Mouse (Mus musculus) lung, adult 2 months (tissue): ENCODE measurements at regions not wholly inside any gene's neighbourhood (a gene's known extent, or its start where the extent isn't known, plus 50 kb on each side); places are given as distances from the start of the nearest gene placed in this dataset.

Source experiments
- DNase-seq: peaks from one replicate; pipeline ENCODE4 v3.0.0; 2022
- H3K4me1 ChIP-seq: fragments of 200-500 bp; 2 replicates; pipeline ENCODE4 v1.6.1; 2011; ENCODE audit warnings: low read length; ENCODE audit not compliant: control insufficient read depth, insufficient read depth
- H3K4me3 ChIP-seq: fragments of 200-500 bp; replicated peaks from 2 replicates; pipeline ENCODE3; 2011; ENCODE audit warnings: low read depth, mild to moderate bottlenecking, control low read depth, low read length; ENCODE audit errors: extremely low read depth
- CTCF ChIP-seq: fragments of 200-500 bp; IDR thresholded peaks from 2 replicates; pipeline ENCODE4 v1.5.1; 2011; ENCODE audit warnings: mild to moderate bottlenecking, low read length, control low read depth; ENCODE audit not compliant: insufficient read depth
- POLR2A ChIP-seq: fragments of 200-500 bp; IDR thresholded peaks from 2 replicates; pipeline ENCODE4 v1.6.1; 2011; ENCODE audit warnings: low read depth, mild to moderate bottlenecking, control low read depth, low read length, borderline replicate concordance; ENCODE audit errors: extremely low read depth
- WGBS: fragments of 180-500 bp; shearing (Covaris S2); methylation state at CpG from one replicate; pipeline ENCODE4 v1.1.7; 2018; 5-methylcytosine and 5-hydroxymethylcytosine counted together

DNA sequence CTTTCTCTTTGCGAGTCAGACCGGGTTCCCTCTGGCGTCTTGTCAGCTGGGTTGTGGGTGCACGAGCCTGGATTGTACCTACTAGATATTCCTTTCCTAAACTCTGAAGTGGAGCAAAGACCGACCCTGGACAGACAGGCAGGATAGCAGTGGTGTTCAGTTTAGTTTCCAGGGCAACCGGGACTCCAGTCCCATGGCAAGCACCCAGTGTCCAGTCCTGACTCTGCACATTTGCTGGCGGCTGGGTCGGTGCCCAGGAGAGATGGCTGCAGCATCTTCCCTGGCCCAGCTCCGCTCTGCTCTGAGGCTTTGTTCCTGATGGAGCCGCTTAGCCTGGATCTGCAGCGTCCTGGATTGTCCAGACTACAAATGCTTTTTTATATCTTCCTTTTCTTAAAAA lies 188.1 kb upstream of the Map3k1 start:
- no peak for DNase-seq
- peaks cover 5% of the 10 kb centered on the region; the same call in 1 of the 2 replicates for H3K4me1 ChIP-seq
- 66% methylated on average over 11 of the region's 11 CpGs for WGBS
- no peak overlapping the region for H3K4me3 ChIP-seq
- TF ChIP-seq CTCF (no peak), POLR2A (no peak)

DNA sequence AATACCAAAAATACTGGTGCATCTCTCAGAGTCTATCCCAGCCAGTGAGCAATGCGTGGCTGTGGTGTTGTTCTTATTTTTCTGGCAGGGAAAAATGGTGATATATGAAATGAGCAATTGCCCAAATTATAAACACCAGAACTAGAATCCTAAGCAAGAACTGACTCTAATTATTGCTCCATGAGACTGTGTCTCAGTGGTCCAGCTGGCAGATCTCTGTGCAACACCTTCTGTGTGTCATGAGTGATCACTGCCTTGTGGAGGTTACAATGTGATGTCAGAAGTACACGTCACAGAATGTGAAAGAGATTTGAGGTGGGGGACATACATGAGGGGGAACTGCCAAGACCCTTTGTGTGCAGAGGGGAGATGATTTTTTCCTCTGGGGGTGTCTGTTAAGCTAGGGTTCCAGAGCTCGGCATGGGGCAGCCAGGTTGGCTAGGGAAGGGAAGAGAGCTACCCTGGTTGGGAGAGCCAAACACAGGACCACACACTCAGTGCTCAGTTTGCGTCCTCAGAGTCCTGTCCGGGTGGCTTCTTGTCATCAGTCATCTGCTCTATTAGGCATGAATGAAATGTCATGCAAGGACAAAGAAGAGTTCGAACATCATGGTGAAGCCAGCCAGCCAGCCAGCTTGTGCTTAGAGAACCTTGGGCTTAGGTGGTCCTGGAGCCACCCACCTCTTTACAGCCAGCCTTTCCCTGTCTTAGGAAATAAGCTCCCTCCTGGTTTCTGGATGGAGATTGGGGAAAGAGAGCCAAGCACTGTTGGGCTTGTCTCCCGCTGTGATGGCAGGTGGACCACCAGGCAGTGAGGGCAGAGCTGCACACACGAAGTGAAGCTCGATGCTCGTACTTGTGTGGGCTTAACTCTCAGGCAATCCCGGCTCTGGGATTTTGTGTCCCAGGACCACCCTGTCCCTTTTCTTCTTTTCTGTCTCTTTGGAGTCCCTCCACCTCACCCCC lies 189.5 kb upstream of the Map3k1 start:
- TF ChIP-seq POLR2A (no peak), CTCF (no peak)
- peaks cover 9% of the 10 kb centered on the region; the same call in 1 of the 2 replicates for H3K4me1 ChIP-seq
- WGBS, result 86% methylated on average over 11 of the region's 11 CpGs

DNA sequence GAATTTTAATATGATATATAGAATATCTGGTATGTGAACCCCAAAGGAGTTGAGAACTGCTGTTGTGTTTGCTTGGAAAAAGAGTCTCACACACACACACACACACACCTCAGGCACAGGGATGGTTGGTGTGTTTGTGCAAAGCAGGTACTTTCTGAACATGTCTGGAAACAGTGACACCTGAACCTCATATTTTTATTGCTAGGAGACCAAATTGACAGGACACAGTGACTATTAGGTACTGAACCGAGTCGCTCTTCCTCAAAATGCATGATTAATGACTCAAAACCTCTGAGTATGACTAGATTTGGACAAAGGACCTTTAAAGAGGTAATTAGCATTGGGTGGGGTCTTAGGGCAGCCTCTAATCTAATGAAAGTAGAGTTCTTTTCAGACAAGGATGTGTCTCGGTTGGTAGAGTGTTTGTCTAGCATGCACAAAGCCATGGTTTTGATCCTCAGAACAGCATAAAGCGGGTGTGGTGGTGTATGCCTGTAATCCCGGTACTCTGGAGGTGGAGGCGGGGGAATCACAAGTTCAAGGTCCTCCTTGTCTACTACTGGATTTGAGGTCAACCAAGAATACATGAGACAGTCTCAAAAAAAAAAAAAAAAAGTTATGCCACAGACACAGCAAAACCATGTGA lies 191.0 kb upstream of the Map3k1 start:
- 87% methylated on average over 6 of the region's 6 CpGs for WGBS
- peaks cover 9% of the 10 kb centered on the region; the same call in 1 of the 2 replicates for H3K4me1 ChIP-seq
- no peak overlapping the region for H3K4me3 ChIP-seq
- TF ChIP-seq CTCF, result no peak
- no peak for TF ChIP-seq POLR2A
- DNase-seq, result no peak

More for the DNA sequence above, 189.5 kb upstream of the Map3k1 start:
- DNase-seq, result no peak
- H3K4me3 ChIP-seq, result no peak overlapping the region

- 71% methylated on average over 6 of the region's 6 CpGs for WGBS
- H3K4me3 ChIP-seq, result no peak overlapping the region
- TF ChIP-seq POLR2A (no peak), CTCF (no peak)
- peaks cover 9% of the 10 kb centered on the region; the same call in 1 of the 2 replicates for H3K4me1 ChIP-seq
- no peak for DNase-seq
These were observed 191.5 kb upstream of the Map3k1 start for GRCm38 (mm10) chr13:112000293-112000665.

DNA sequence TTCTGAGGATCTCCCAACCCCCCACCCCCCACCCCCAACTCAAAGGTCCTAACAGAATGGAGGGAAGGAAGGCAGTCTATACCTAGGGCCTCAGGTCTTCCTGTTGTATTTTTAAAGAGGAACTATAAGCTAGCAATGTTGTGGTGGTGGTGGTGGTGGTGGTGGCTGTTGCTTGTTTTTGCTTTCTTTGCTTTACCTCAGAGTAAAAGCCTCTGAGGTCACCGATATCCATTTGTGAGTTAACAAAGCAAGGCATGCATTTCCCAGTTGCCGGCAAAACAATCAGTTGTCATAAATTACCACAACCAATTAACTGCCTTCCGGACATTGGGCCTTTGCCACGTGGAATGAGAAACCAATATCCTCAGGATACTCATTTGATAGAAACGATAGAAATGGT lies 191.9 kb upstream of the Map3k1 start:
- DNase-seq, result no peak
- WGBS, result 64% methylated on average over 5 of the region's 5 CpGs
- H3K4me3 ChIP-seq, result no peak overlapping the region
- no peak for TF ChIP-seq CTCF
- no peak for TF ChIP-seq POLR2A
- peaks cover 9% of the 10 kb centered on the region; the same call in 1 of the 2 replicates for H3K4me1 ChIP-seq

DNA sequence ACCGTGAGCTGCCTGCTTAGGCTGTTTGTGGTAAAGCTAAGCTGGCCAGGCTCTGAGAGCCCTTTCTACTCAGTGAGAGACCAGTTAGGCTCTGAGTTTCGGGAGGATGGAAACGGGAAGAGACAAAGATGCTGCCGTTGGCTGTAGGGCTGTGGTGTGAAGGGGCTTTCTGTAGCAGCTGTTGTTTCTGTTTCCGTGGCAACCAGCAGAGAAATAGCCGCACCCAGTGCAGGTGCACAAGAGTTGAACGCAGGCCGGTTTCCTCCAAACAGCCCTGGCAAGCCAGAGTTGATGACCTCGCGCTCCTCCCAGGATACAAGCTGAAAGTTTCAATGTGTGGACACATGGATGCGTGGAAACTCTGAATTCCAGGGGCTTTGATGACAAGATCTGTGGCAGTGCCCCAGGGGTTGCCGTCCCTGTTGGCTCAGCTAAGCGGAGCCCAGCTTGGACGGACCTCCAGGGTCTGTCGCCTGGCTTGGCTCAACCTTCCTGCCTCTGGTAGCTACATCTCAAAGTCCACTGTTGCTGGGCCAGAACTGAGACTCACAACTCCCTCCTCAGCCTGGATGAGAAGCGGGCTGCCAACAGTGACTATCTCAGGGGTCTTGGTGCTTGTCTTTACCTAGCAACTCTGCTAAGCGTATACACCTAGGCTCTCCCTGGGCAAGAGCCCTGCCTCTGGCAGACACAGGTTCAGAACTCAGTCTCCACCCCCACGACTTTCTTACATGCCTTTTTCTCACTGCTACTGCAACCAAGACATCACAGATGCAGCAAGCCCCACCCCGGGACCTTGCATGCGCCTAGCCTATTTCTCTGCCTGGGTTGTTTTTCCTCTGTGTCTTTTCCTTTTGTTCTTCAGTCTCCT lies 192.6 kb upstream of the Map3k1 start:
- no peak for TF ChIP-seq CTCF
- no peak for TF ChIP-seq POLR2A
- Histone ChIP-seq H3K4me3 (no peak overlapping the region), H3K4me1 (peaks cover 9% of the 10 kb centered on the region; the same call in 1 of the 2 replicates)
- 49% methylated on average over 20 of the region's 20 CpGs for WGBS
- DNase-seq, result no peak

DNA sequence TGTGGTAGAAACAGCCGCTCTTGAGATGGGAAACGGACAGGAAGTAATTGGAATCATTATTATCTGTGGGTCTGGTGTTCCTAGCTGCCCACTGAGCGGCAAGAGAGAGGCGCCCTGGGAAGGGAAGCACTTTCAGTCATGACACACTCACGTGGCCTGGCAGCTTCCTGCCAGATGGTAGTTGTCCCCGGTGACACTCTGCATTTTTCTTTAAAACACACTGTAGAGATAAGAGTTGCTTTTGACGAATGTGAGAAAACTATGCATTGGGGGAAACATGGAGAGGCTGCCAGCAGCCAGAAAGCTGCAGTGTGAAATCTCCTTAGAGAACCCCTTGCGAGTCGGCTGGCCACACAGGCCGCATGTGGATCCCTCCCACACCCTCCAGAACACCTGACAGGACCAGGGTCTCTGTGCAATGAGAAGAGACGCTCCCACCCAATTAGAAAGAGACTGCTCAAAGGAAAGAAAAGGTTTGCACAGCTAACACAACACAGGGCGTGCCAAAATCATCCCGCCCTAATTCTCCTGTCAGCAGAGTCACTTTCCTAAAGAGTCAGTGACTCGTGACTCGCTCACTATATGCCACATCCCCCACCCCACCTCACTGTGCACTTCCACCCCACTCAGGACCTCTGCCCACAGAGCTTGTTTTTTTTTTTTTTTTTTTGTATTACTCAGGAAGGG lies 194.0 kb upstream of the Map3k1 start:
- peaks cover 9% of the 10 kb centered on the region; the same call in 1 of the 2 replicates for H3K4me1 ChIP-seq
- H3K4me3 ChIP-seq, result no peak overlapping the region
- 26% methylated on average over 15 of the region's 15 CpGs for WGBS
- no peak for TF ChIP-seq POLR2A
- no peak for TF ChIP-seq CTCF
- no peak for DNase-seq

GRCm38 (mm10) chr13:112003445-112003844 lies 194.7 kb upstream of the Map3k1 start:
- no peak for DNase-seq
- WGBS, result 64% methylated on average over 7 of the region's 7 CpGs
- peaks cover 9% of the 10 kb centered on the region; the same call in 1 of the 2 replicates for H3K4me1 ChIP-seq
- TF ChIP-seq CTCF, result no peak
- TF ChIP-seq POLR2A, result no peak
- no peak overlapping the region for H3K4me3 ChIP-seq
